Comparison of ENCODE assay signal across 22 mouse cellular contexts in genomic region chr17:79206111-79206510, GRCm38 (mm10).
DNase-seq lines count a peak whose midpoint lies in the region; ATAC-seq lines count a peak whose summit lies in the region.
"Had no signal": no experiment of that assay in that cellular context is flagged by ENCODE, and none has a peak within 500 bp of the region (broad histone marks: within the 10 kb centered on the region; RNA-seq: fewer than 3 reads in every experiment).

No protein-coding gene starts in this region.

- no peak overlapping the region for H3K9ac ChIP-seq in embryonic facial prominence, embryonic 12.5 days
- H3K9ac ChIP-seq in neural tube, embryonic 13.5 days = no peak overlapping the region
- H3K9ac ChIP-seq: embryonic facial prominence, embryonic 15.5 days; forebrain, embryonic 15.5 days; hindbrain, embryonic 12.5 days had no signal

- no peaks in the 10 kb centered on the region for H3K36me3 ChIP-seq in embryonic facial prominence, embryonic 12.5 days
- no peaks in the 10 kb centered on the region for H3K36me3 ChIP-seq in embryonic facial prominence, embryonic 10.5 days (replicated peaks)
- H3K36me3 ChIP-seq in neural tube, embryonic 13.5 days = no peaks in the 10 kb centered on the region
- H3K36me3 ChIP-seq: embryonic facial prominence, embryonic 15.5 days; forebrain, embryonic 15.5 days; hindbrain, embryonic 12.5 days had no signal

- no peak for DNase-seq in embryonic facial prominence, embryonic 10.5 days (ENCODE audit: low spot score)
- DNase-seq in NIH3T3 (ENCODE audit: low read depth) = peak; percentile 57
- DNase-seq in fibroblast of lung, adult 2 months (ENCODE audit: low read depth) = peak; percentile 75
- DNase-seq in lung, postnatal 14 days = no peak
- no peak for DNase-seq in layer of hippocampus, postnatal 14 days (ENCODE audit: low spot score in 2 of 2)
- DNase-seq: adrenal gland, postnatal 14 days; cerebellum, adult 11-12 months; cerebellum, adult 9-11 months; cerebellum, postnatal 36 days; gastrocnemius, postnatal 10 days; heart, adult 2 months; heart, postnatal 36 days had no signal

- no peaks in the 10 kb centered on the region for H3K9me3 ChIP-seq in embryonic facial prominence, embryonic 12.5 days
- H3K9me3 ChIP-seq in embryonic facial prominence, embryonic 10.5 days = peaks cover 11% of the 10 kb centered on the region
- H3K9me3 ChIP-seq in neural tube, embryonic 13.5 days = peaks cover 5% of the 10 kb centered on the region; the same call in 1 of the 2 replicates
- H3K9me3 ChIP-seq: embryonic facial prominence, embryonic 15.5 days; forebrain, embryonic 15.5 days had no signal

- H3K27me3 ChIP-seq in embryonic facial prominence, embryonic 12.5 days = no peaks in the 10 kb centered on the region
- H3K27me3 ChIP-seq in embryonic facial prominence, embryonic 10.5 days (replicated peaks; ENCODE audit: low read depth, poor library complexity, severe bottlenecking) = no peaks in the 10 kb centered on the region
- H3K27me3 ChIP-seq in neural tube, embryonic 13.5 days = no peaks in the 10 kb centered on the region
- H3K27me3 ChIP-seq: embryonic facial prominence, embryonic 15.5 days; forebrain, embryonic 15.5 days; hindbrain, embryonic 12.5 days; Patski had no signal

- ATAC-seq in embryonic facial prominence, embryonic 12.5 days (ENCODE audit: insufficient number of reproducible peaks, insufficient read depth, low FRiP score, low TSS enrichment) = no peak
- ATAC-seq in neural tube, embryonic 13.5 days (ENCODE audit: low read depth) = no peak
- ATAC-seq: activated CD4-positive, CD25-positive, alpha-beta regulatory T cell, adult 4 months; forebrain, embryonic 15.5 days; hindbrain, embryonic 16.5 days; Patski had no signal

- H3K27ac ChIP-seq in embryonic facial prominence, embryonic 12.5 days = 0 out of 2 replicates have a peak overlapping the region, but pooled peaks have one; percentile 54
- no peak overlapping the region for H3K27ac ChIP-seq in embryonic facial prominence, embryonic 10.5 days (replicated peaks)
- H3K27ac ChIP-seq in neural tube, embryonic 13.5 days (replicated peaks) = 0 out of 2 replicates have a peak overlapping the region, but pooled peaks have one; percentile 28
- H3K27ac ChIP-seq: embryonic facial prominence, embryonic 15.5 days; forebrain, embryonic 15.5 days; heart, adult 2 months; hindbrain, embryonic 12.5 days had no signal

- H3K4me2 ChIP-seq in embryonic facial prominence, embryonic 12.5 days (replicated peaks) = 0 out of 2 replicates have a peak overlapping the region, but pooled peaks have one; percentile 22
- H3K4me2 ChIP-seq in neural tube, embryonic 13.5 days = no peak overlapping the region
- H3K4me2 ChIP-seq: embryonic facial prominence, embryonic 15.5 days; forebrain, embryonic 15.5 days; heart, embryonic 11.5 days; hindbrain, embryonic 12.5 days had no signal

- 76% methylated on average over 4 of the region's 4 CpGs for WGBS in embryonic facial prominence, embryonic 12.5 days
- WGBS in embryonic facial prominence, embryonic 10.5 days = 83% methylated on average over 4 of the region's 4 CpGs
- 48% methylated on average over 4 of the region's 4 CpGs for WGBS in neural tube, embryonic 13.5 days

- no peak overlapping the region for H3K4me3 ChIP-seq in embryonic facial prominence, embryonic 12.5 days
- H3K4me3 ChIP-seq in embryonic facial prominence, embryonic 10.5 days = no peak overlapping the region
- H3K4me3 ChIP-seq in neural tube, embryonic 13.5 days = no peak overlapping the region
- H3K4me3 ChIP-seq: embryonic facial prominence, embryonic 15.5 days; erythroblast, embryonic 14.5 days; forebrain, embryonic 15.5 days; heart, adult 2 months; hindbrain, embryonic 12.5 days had no signal

- H3K4me1 ChIP-seq in embryonic facial prominence, embryonic 12.5 days = 0 out of 2 replicates have a peak, but pooled peaks cover 6% of the 10 kb centered on the region
- peaks cover 10% of the 10 kb centered on the region; the same call in 1 of the 2 replicates for H3K4me1 ChIP-seq in embryonic facial prominence, embryonic 10.5 days
- no peaks in the 10 kb centered on the region for H3K4me1 ChIP-seq in neural tube, embryonic 13.5 days (replicated peaks)
- H3K4me1 ChIP-seq: forebrain, embryonic 15.5 days; hindbrain, embryonic 12.5 days had no signal

Comparison
In these comparisons a context has a peak if more than half of its experiments do, and no peak if none do; other contexts are left out.
1. DNase-seq: peak in NIH3T3 (single experiment) and fibroblast of lung, adult 2 months (single experiment); none in embryonic facial prominence, embryonic 10.5 days (single experiment), lung, postnatal 14 days (single experiment) and layer of hippocampus, postnatal 14 days (0 of 2).